11 mouse cellular contexts compared by ENCODE assay signal in genomic region chr12:27575629-27576028, GRCm38 (mm10).
DNase-seq lines count a peak whose midpoint lies in the region; ATAC-seq lines count a peak whose summit lies in the region.
"Had no signal": no experiment of that assay in that cellular context is flagged by ENCODE, and none has a peak within 500 bp of the region (broad histone marks: within the 10 kb centered on the region; RNA-seq: fewer than 3 reads in every experiment).

No protein-coding gene starts in this region.

- no peak overlapping the region for H3K4me3 ChIP-seq in embryonic facial prominence, embryonic 11.5 days (ENCODE audit: low read depth, low read length)
- no peak overlapping the region for H3K4me3 ChIP-seq in hindbrain, embryonic 14.5 days (replicated peaks; ENCODE audit: low read length)
- no peak overlapping the region for H3K4me3 ChIP-seq in midbrain, embryonic 14.5 days (replicated peaks; ENCODE audit: low read depth, low read length)

- H3K36me3 ChIP-seq in embryonic facial prominence, embryonic 11.5 days (replicated peaks; ENCODE audit: control insufficient read depth, insufficient read depth, low read depth, low read length): no peaks in the 10 kb centered on the region
- no peaks in the 10 kb centered on the region for H3K36me3 ChIP-seq in hindbrain, embryonic 14.5 days (replicated peaks; ENCODE audit: control insufficient read depth, insufficient read depth)
- no peaks in the 10 kb centered on the region for H3K36me3 ChIP-seq in midbrain, embryonic 14.5 days (ENCODE audit: control insufficient read depth, insufficient read depth, low read length)

- H3K4me1 ChIP-seq in embryonic facial prominence, embryonic 11.5 days (ENCODE audit: control insufficient read depth, insufficient read depth, low read length): peaks cover 3% of the 10 kb centered on the region; the same call in 1 of the 2 replicates
- peaks cover 8% of the 10 kb centered on the region; the same call in 1 of the 2 replicates for H3K4me1 ChIP-seq in hindbrain, embryonic 14.5 days (replicated peaks; ENCODE audit: control insufficient read depth, insufficient read depth, low read length)
- peaks cover 12% of the 10 kb centered on the region; the same call in 1 of the 2 replicates for H3K4me1 ChIP-seq in midbrain, embryonic 14.5 days (ENCODE audit: control insufficient read depth, insufficient read depth, low read length)

- WGBS in embryonic facial prominence, embryonic 11.5 days: 41% methylated on average over 7 of the region's 7 CpGs
- WGBS in hindbrain, embryonic 14.5 days: 20% methylated on average over 7 of the region's 7 CpGs
- WGBS in midbrain, embryonic 14.5 days: 10% methylated on average over 7 of the region's 7 CpGs

- no peak overlapping the region for H3K4me2 ChIP-seq in embryonic facial prominence, embryonic 11.5 days (ENCODE audit: low read depth, low read length)
- H3K4me2 ChIP-seq in hindbrain, embryonic 14.5 days (replicated peaks): no peak overlapping the region
- no peak overlapping the region for H3K4me2 ChIP-seq in midbrain, embryonic 14.5 days (ENCODE audit: low read length)

- ATAC-seq in embryonic facial prominence, embryonic 11.5 days (replicated peaks; ENCODE audit: insufficient number of reproducible peaks, low FRiP score, low TSS enrichment, low read depth): 0 out of 2 replicates have a peak, but pooled peaks have one; percentile 65
- ATAC-seq in hindbrain, embryonic 14.5 days (ENCODE audit: low FRiP score): peak; percentile 59; the same call in 1 of the 2 replicates
- peak; percentile 57; the same call in 1 of the 2 replicates for ATAC-seq in midbrain, embryonic 14.5 days (ENCODE audit: low FRiP score, low TSS enrichment)
- ATAC-seq in granulocyte monocyte progenitor cell, adult 5-6 weeks (replicated peaks; ENCODE audit: poor library complexity, severe bottlenecking): no peak
- no peak for ATAC-seq in erythroblast, adult 5-6 weeks (replicated peaks; ENCODE audit: low FRiP score, poor library complexity, severe bottlenecking)

- H3K9ac ChIP-seq in embryonic facial prominence, embryonic 11.5 days (replicated peaks; ENCODE audit: low read length): no peak overlapping the region
- H3K9ac ChIP-seq in hindbrain, embryonic 14.5 days: no peak overlapping the region
- no peak overlapping the region for H3K9ac ChIP-seq in midbrain, embryonic 14.5 days (replicated peaks; ENCODE audit: low read length)

- peak; percentile 38 for DNase-seq in Muller cell, postnatal 12 days (ENCODE audit: inconsistent ontology term)
- peak; percentile 44 for DNase-seq in embryonic facial prominence, embryonic 11.5 days (ENCODE audit: low spot score)
- peak; percentile 29 for DNase-seq in hindbrain, embryonic 14.5 days (ENCODE audit: low spot score)
- peak; percentile 60 for DNase-seq in midbrain, embryonic 14.5 days
- DNase-seq in B cell, adult 2 months: no peak
- DNase-seq in layer of hippocampus, adult 8-10 months (ENCODE audit: low spot score in 2 of 2): no peak
- DNase-seq: gastrocnemius, postnatal 10 days had no signal

- H3K9me3 ChIP-seq in embryonic facial prominence, embryonic 11.5 days (replicated peaks; ENCODE audit: control insufficient read depth, low read length): no peaks in the 10 kb centered on the region
- no peaks in the 10 kb centered on the region for H3K9me3 ChIP-seq in hindbrain, embryonic 14.5 days (ENCODE audit: control insufficient read depth, low read length)
- H3K9me3 ChIP-seq in midbrain, embryonic 14.5 days (ENCODE audit: control insufficient read depth, low read length): no peaks in the 10 kb centered on the region

- H3K27ac ChIP-seq in embryonic facial prominence, embryonic 11.5 days (replicated peaks; ENCODE audit: low read depth, low read length): no peak overlapping the region
- H3K27ac ChIP-seq in hindbrain, embryonic 14.5 days: peak overlapping the region; percentile 43; the same call in 1 of the 2 replicates
- peak overlapping the region; percentile 26 for H3K27ac ChIP-seq in midbrain, embryonic 14.5 days (replicated peaks; ENCODE audit: low read depth, low read length)
- H3K27ac ChIP-seq: kidney, postnatal 0 days had no signal

- H3K27me3 ChIP-seq in embryonic facial prominence, embryonic 11.5 days (ENCODE audit: control insufficient read depth, insufficient read depth, low read length): no peaks in the 10 kb centered on the region
- no peaks in the 10 kb centered on the region for H3K27me3 ChIP-seq in hindbrain, embryonic 14.5 days (ENCODE audit: control insufficient read depth, insufficient read depth, low read length)
- no peaks in the 10 kb centered on the region for H3K27me3 ChIP-seq in midbrain, embryonic 14.5 days (ENCODE audit: control insufficient read depth, insufficient read depth, low read length)
- H3K27me3 ChIP-seq: CH12.LX had no signal

Comparison
In these comparisons a context has a peak if more than half of its experiments do, and no peak if none do; other contexts are left out.
1. DNase-seq: peak in Muller cell, postnatal 12 days (single experiment), embryonic facial prominence, embryonic 11.5 days (single experiment), hindbrain, embryonic 14.5 days (single experiment) and midbrain, embryonic 14.5 days (single experiment); none in B cell, adult 2 months (0 of 2) and layer of hippocampus, adult 8-10 months (0 of 2).
2. ATAC-seq: peak in embryonic facial prominence, embryonic 11.5 days (single experiment), hindbrain, embryonic 14.5 days (single experiment) and midbrain, embryonic 14.5 days (single experiment); none in granulocyte monocyte progenitor cell, adult 5-6 weeks (single experiment) and erythroblast, adult 5-6 weeks (single experiment).